Mouse (Mus musculus) liver, embryonic 14.5 days (tissue): Measurements from ENCODE around the gene Chd9. TPM values are rescaled to one million over a fixed set of nuclear protein-coding genes. Genes with fewer than 3 reads are reported as not detected.

Experiments used
- ATAC-seq: fragments of 200-750 bp; cut with Nextera tagmentation; 2 replicates; pipeline ENCODE4 v1.8.0; 2017; ENCODE audit warnings: moderate number of reproducible peaks, mild to moderate bottlenecking, moderate library complexity; ENCODE audit not compliant: insufficient read depth
- DNase-seq, 3 experiments: peaks; one replicate each; pipeline ENCODE4 v3.0.0-alpha.2; 2012 to 2013; ENCODE audit warnings: low read depth in 3 of 3, low spot score in 3 of 3
- H3K27ac ChIP-seq: fragments of 300-500 bp; sonication (generic); 2 replicates; pipeline ENCODE4 v1.5.1; 2014; ENCODE audit warnings: moderate library complexity, mild to moderate bottlenecking, control low read depth, inconsistent platforms
- H3K27me3 ChIP-seq: fragments of 300-500 bp; sonication (generic); 2 replicates; pipeline ENCODE4 v1.6.1; 2014; ENCODE audit warnings: mild to moderate bottlenecking, low read length, moderate library complexity; ENCODE audit not compliant: control insufficient read depth, insufficient read depth
- H3K36me3 ChIP-seq: fragments of 300-500 bp; sonication (generic); replicated peaks from 2 replicates; pipeline ENCODE4 v1.6.1; 2014; ENCODE audit warnings: low read depth; ENCODE audit not compliant: control insufficient read depth, insufficient read depth
- H3K4me1 ChIP-seq, 2 experiments: fragments of 200-500 bp in 1 of 2; fragments of 300-500 bp in 1 of 2; sonication (generic) in 1 of 2; replicated peaks; 2 replicates each; pipeline ENCODE4 v1.6.1; 2012 to 2014; ENCODE audit warnings: antibody characterized with exemption in 1 of 2, inconsistent platforms in 1 of 2, low read length in 1 of 2; ENCODE audit not compliant: control insufficient read depth in 2 of 2, insufficient read depth in 2 of 2
- H3K4me2 ChIP-seq: fragments of 300-500 bp; sonication (generic); 2 replicates; pipeline ENCODE4 v1.6.1; 2014; ENCODE audit warnings: low read depth, mild to moderate bottlenecking, control low read depth, moderate library complexity
- H3K4me3 ChIP-seq, 2 experiments: fragments of 200-500 bp in 1 of 2; fragments of 300-500 bp in 1 of 2; sonication (generic) in 1 of 2; 2 replicates each; pipeline ENCODE4 v1.5.1; 2012 to 2014; ENCODE audit warnings: low read depth in 2 of 2, low read length in 2 of 2, mild to moderate bottlenecking in 2 of 2, control low read depth in 1 of 2, inconsistent platforms in 1 of 2, moderate library complexity in 1 of 2; ENCODE audit not compliant: insufficient read depth in 1 of 2
- H3K9ac ChIP-seq: fragments of 300-500 bp; sonication (generic); replicated peaks from 2 replicates; pipeline ENCODE4 v1.6.1; 2014; ENCODE audit warnings: mild to moderate bottlenecking, control low read depth, moderate library complexity
- H3K9me3 ChIP-seq: fragments of 300-500 bp; sonication (generic); 2 replicates; pipeline ENCODE4 v1.6.1; 2016; ENCODE audit warnings: low read length, mixed read lengths; ENCODE audit not compliant: control insufficient read depth
- CTCF ChIP-seq: IDR thresholded peaks from 2 replicates; pipeline ENCODE4 v1.5.1; 2016; ENCODE audit warnings: antibody characterized with exemption, low read depth, control low read depth
- EP300 ChIP-seq: IDR thresholded peaks from 2 replicates; pipeline ENCODE4 v1.6.1; 2016; ENCODE audit warnings: antibody characterized with exemption, low read depth
- WGBS: fragments of 180-500 bp; shearing (Covaris S2); extraction: QIAGEN DNeasy Blood & Tissue Kit; methylation state at CpG from one replicate; pipeline ENCODE4 v1.1.7; 2014; ENCODE audit not compliant: insufficient replicate concordance; 5-methylcytosine and 5-hydroxymethylcytosine counted together
- polyA plus RNA-seq, 2 experiments: library from polyadenylated mRNA; depleted of rRNA in 1 of 2; stranded (reverse) in 1 of 2; unstranded in 1 of 2; fragments of >200 nt; fragmentation: Nextera tagmentation in 1 of 2; extraction: Ambion mirVana in 1 of 2; gene quantifications; 2 replicates each; pipeline versions ENCODE4 v1.2.1 to v1.2.3; 2012 to 2014

Chd9 gene
- polyA plus RNA-seq, 2 experiments, result 6.4 to 12.2 TPM

DNA sequence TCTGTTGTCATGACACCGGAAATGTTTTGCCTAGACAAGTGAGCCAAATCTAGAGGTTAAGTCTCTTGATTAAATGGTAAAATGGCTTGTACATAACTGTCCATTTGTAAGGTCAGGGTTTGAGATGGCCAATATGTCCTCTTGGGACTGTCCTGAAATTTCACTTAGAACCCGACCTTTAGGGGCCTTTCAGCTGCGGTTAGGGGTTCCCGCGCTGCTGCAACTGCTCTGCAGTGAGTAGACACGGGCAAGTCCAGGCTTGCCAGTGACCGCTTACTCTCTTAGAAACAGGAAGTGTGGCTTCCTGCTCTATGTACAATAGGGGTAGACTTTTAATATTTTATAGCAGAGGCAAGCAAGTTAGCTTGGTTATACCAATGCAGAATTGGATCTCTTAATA lies 253.8 kb downstream of the Chd9 start:
- TF ChIP-seq CTCF (no peak), EP300 (no peak)
- Histone ChIP-seq H3K36me3 (peaks cover 2% of the 10 kb centered on the region; the same call in 1 of the 2 replicates), H3K27me3 (no peaks in the 10 kb centered on the region), H3K4me3 (no peak overlapping the region), H3K4me1 (peaks cover 0 to 9% of the 10 kb centered on the region in 2 experiments; a peak in 2 of 4 replicates), H3K9ac (no peak overlapping the region), H3K27ac (no peak overlapping the region), H3K4me2 (no peak overlapping the region), H3K9me3 (no peaks in the 10 kb centered on the region)
- ATAC-seq (no peak), DNase-seq (no peak)
- WGBS, result 18% methylated on average over 7 of the region's 7 CpGs

DNA sequence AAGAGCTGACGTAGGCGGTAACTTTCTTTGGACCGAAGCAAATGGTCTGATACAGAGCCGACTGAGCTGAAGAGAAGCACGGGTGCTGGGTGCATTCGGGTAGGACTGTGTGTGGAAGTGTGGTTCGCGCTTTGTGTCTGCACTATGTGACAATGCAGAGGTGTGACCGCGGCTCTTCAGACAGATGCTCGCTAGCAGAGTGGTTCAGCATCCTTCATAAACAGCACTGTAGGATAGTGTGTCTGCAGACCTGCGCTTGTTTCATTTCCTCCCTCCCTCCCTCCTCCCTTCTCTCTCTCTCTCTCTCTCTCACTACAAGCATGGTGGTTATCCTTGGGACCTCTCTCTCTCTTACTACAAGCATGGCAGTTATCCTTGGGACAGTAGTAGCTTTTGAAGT lies 254.3 kb downstream of the Chd9 start:
- H3K4me2 ChIP-seq, result peak overlapping the region; percentile 18; the same call in 1 of the 2 replicates
- peaks cover 0 to 5% of the 10 kb centered on the region in 2 experiments; a peak in 2 of 4 replicates for H3K4me1 ChIP-seq
- H3K9ac ChIP-seq, result no peak overlapping the region
- DNase-seq (no peak), ATAC-seq (no peak)
- no peaks in the 10 kb centered on the region for H3K27me3 ChIP-seq
- no peaks in the 10 kb centered on the region for H3K9me3 ChIP-seq
- H3K36me3 ChIP-seq, result peaks cover 2% of the 10 kb centered on the region; the same call in 1 of the 2 replicates
- H3K27ac ChIP-seq, result no peak overlapping the region
- WGBS, result 56% methylated on average over 12 of the region's 12 CpGs
- no peak overlapping the region for H3K4me3 ChIP-seq
- TF ChIP-seq CTCF (no peak), EP300 (no peak)

DNA sequence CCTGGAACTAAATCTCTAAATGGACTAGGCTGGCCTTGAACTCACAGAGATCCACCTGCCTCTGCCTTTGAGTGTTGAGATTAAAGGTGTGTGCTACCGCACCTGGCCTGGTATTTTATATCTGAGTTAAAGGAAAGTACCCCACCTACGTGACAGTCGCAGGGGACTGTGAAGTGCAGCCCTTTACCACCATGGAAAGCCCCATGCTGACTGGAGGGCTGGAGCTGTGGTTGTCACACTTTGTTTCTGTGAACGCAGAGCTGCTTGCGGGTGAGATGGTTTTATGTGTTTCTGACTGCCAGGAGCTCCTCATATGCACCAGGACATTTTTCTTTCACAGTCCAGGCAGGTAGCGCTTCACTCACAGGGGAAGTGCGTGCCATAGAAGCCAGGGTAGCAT lies 260.3 kb downstream of the Chd9 start:
- DNase-seq (no peak), ATAC-seq (no peak)
- H3K27ac ChIP-seq, result no peak overlapping the region
- no peaks in the 10 kb centered on the region; the same call in 1 of the 2 replicates for H3K36me3 ChIP-seq
- H3K4me3 ChIP-seq, result no peak overlapping the region
- TF ChIP-seq EP300, result no peak
- no peak for TF ChIP-seq CTCF
- H3K4me1 ChIP-seq, result no peaks in the 10 kb centered on the region
- 78% methylated on average over 7 of the region's 7 CpGs for WGBS
- no peaks in the 10 kb centered on the region for H3K27me3 ChIP-seq
- H3K4me2 ChIP-seq, result no peak overlapping the region
- no peaks in the 10 kb centered on the region for H3K9me3 ChIP-seq
- no peak overlapping the region for H3K9ac ChIP-seq

DNA sequence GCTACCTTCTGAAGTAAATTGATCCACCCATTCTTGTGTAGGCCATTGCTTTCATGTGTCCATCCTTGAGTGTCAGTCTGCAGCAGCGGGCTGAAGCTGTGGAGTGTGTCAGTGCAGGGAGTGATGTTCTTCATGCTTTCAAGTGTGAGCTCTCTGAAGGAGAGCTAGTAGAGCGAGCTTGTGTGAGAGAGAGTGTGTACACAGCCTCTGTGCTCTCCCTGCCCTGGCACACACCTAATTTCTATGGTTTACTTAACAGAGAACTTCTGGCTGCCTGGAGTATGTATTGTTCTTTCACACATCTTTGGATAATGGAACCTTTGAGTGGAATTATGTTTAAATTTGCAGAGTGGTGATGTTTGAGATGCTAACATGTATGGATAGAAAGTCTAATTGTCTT lies 261.4 kb downstream of the Chd9 start:
- H3K4me1 ChIP-seq, result no peaks in the 10 kb centered on the region

DNA sequence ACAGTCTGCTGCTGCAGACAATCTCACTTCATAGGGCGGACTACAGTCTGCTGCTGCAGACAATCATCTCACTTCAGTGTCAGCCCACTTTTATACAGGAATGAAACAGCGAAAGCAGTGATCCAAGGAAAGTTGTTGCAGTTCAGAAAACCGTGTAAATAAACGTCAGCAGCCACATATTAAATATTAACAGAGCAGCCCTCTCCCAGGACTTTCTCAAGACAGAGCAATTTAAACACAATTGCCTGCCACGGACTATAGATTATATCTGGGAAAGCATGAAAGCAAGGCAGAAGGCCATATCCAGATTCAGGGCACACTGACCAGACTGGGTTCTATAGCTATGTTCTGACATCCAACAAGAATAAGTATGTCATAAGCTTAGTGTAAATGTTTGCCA lies 266.0 kb downstream of the Chd9 start:
- no peaks in the 10 kb centered on the region for H3K9me3 ChIP-seq
- ATAC-seq (no peak), DNase-seq (no peak)
- no peaks in the 10 kb centered on the region for H3K27me3 ChIP-seq
- H3K4me2 ChIP-seq, result no peak overlapping the region
- TF ChIP-seq EP300 (no peak), CTCF (no peak)
- peaks cover 11% of the 10 kb centered on the region for H3K36me3 ChIP-seq
- H3K4me1 ChIP-seq, result no peaks in the 10 kb centered on the region
- no peak overlapping the region for H3K27ac ChIP-seq
- no peak overlapping the region for H3K4me3 ChIP-seq
- H3K9ac ChIP-seq, result no peak overlapping the region
- 75% methylated on average over 5 of the region's 5 CpGs for WGBS

More for the DNA sequence above, 261.4 kb downstream of the Chd9 start:
- H3K4me2 ChIP-seq, result no peak overlapping the region
- no peak overlapping the region for H3K4me3 ChIP-seq
- 78% methylated on average over 2 of the region's 2 CpGs for WGBS
- TF ChIP-seq EP300 (no peak), CTCF (no peak)
- DNase-seq (no peak), ATAC-seq (no peak)
- H3K9me3 ChIP-seq, result no peaks in the 10 kb centered on the region
- no peak overlapping the region for H3K27ac ChIP-seq
- no peaks in the 10 kb centered on the region for H3K27me3 ChIP-seq
- H3K36me3 ChIP-seq, result no peaks in the 10 kb centered on the region; the same call in 1 of the 2 replicates
- no peak overlapping the region for H3K9ac ChIP-seq
